Mouse (Mus musculus) gastrocnemius, postnatal 14 days (tissue): ENCODE data around the gene Gm45015. TPM values are rescaled to one million over a fixed set of nuclear protein-coding genes. Genes with fewer than 3 reads are reported as not detected.

ENCODE experiments used
- total RNA-seq, 2 experiments: library from RNA; stranded (reverse); gene quantifications; 2 replicates each; pipeline ENCODE4 v1.2.3; 2021

The Gm45015 gene
- total RNA-seq, 2 experiments from 2014 or later, result not detected

Other genes with a start within 250 kb of the Gm45015 start
- gene Xlr3a, start 239.7 kb downstream of the Gm45015 start, total RNA-seq, result under 1 TPM; 0.38 to 0.68 TPM
- not detected for gene Gm14685, start 219.8 kb downstream of the Gm45015 start, total RNA-seq
- gene Xlr5b, start 188.0 kb downstream of the Gm45015 start, total RNA-seq, result not detected
- not detected for gene DXBay18, start 187.4 kb downstream of the Gm45015 start, total RNA-seq
- not detected for gene Spin2d, start 159.9 kb downstream of the Gm45015 start, total RNA-seq
- 1 to 10 TPM; 2.7 to 4.8 TPM for gene Xlr3b, start 144.6 kb downstream of the Gm45015 start, total RNA-seq
- not detected for gene Xlr4b, start 122.5 kb downstream of the Gm45015 start, total RNA-seq
- gene F8a, start 108.5 kb downstream of the Gm45015 start, total RNA-seq, result 1 to 10 TPM; 7.2 to 8.6 TPM
- not detected for gene Xlr4c, start 93.7 kb downstream of the Gm45015 start, total RNA-seq
- gene Xlr3c, start 71.5 kb downstream of the Gm45015 start, total RNA-seq, result under 1 TPM in 1 of 2 experiments, not detected in 1; 0.31 TPM
- not detected for gene Xlr5a, start 43.9 kb downstream of the Gm45015 start, total RNA-seq
- gene Xlr5c, start 43.9 kb downstream of the Gm45015 start, total RNA-seq, result not detected
- 1 to 10 TPM; 5.5 to 6.1 TPM for gene Zfp275, start 5.8 kb upstream of the Gm45015 start, total RNA-seq
- not detected for gene Gm18336, start 61.9 kb upstream of the Gm45015 start, total RNA-seq
- gene Zfp92, start 74.3 kb upstream of the Gm45015 start, total RNA-seq, result under 1 TPM; 0.04 TPM
- gene Trex2, start 98.5 kb upstream of the Gm45015 start, total RNA-seq, result not detected
- 10 to 100 TPM; 15.7 to 20.4 TPM for gene Haus7, start 122.2 kb upstream of the Gm45015 start, total RNA-seq
- gene Bgn, start 146.8 kb upstream of the Gm45015 start, total RNA-seq, result 100 to 1,000 TPM; 213 to 236 TPM
- 1 to 10 TPM; 8.2 to 8.7 TPM for gene Atp2b3, start 166.2 kb upstream of the Gm45015 start, total RNA-seq